Mouse (Mus musculus): ENCODE results near the gene Nup214.

Nup214 gene

GRCm38 (mm10) chr2:31974141-31974808, at the start of gene Nup214:
Gene Nup214, plus strand, starts transcription at chr2:31974436.
- DNase-seq: peak; percentile 99

- peak; percentile 95 for DNase-seq
Measured at GRCm38 (mm10) chr2:31924811-31925210, 49.4 kb upstream of the Nup214 start.

GRCm38 (mm10) chr2:31925936-31926335, 48.3 kb upstream of the Nup214 start:
- DNase-seq: peak in 1 of 2 experiments; percentile 46

- DNase-seq: no peak
Measured at GRCm38 (mm10) chr2:31929664-31930063, 44.6 kb upstream of the Nup214 start.

DNA sequence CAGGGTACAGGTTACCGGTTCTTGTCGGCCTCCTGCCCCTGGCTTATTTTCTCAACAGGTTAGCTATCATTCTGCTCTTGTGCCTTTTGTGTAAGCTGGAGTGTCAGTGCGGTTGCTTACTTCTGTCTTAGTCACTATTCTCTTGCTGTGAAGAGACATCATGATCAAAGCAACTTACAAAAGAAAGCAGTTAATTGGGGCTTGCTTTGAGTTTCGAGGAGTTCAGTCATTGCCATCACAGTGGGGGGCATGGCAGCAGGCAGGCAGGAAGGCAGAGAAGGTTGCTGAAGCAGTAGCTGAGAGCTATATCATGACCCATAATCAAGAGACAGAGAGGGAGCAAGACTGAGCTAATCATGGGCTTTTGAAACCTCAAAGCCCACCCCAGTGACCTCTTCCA, 39.7 kb upstream of the Nup214 start:
- DNase-seq: no peak

- no peak for DNase-seq
Measured at GRCm38 (mm10) chr2:31935054-31935453, 39.2 kb upstream of the Nup214 start.

GRCm38 (mm10) chr2:31938298-31938697, 35.9 kb upstream of the Nup214 start:
- no peak for DNase-seq

DNA sequence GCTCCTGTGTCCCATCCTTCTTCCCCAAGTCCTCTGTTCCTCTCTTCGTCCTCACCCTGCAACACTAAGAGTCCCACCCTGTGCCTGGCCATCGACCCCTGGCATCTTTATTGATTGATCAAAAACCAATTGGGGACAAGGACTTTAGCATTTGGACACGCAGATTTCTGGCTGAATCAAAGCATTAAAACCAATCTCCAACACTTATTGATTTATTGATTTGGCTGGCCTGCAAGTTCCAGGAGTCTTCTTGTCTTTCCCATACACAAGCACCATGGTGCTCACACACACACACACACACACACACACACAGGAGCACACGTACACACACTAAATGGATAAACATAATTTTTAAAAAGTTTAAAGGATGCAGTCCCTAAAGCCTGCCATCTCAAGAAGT, 31.2 kb upstream of the Nup214 start:
- no peak for DNase-seq

- no peak for DNase-seq
Measured at GRCm38 (mm10) chr2:31945580-31945979, 28.7 kb upstream of the Nup214 start.

GRCm38 (mm10) chr2:31948392-31948791, 25.8 kb upstream of the Nup214 start:
- DNase-seq: no peak

GRCm38 (mm10) chr2:31948801-31949200, 25.4 kb upstream of the Nup214 start:
- no peak for DNase-seq

GRCm38 (mm10) chr2:31950058-31950871, 24.0 kb upstream of the Nup214 start, which contains the start of gene Aif1l:
Gene Aif1l, plus strand, starts transcription at chr2:31950139.
- DNase-seq: peak; percentile 55 to 60

- no peak for DNase-seq
Measured at GRCm38 (mm10) chr2:31950966-31951365, 23.3 kb upstream of the Nup214 start.

DNA sequence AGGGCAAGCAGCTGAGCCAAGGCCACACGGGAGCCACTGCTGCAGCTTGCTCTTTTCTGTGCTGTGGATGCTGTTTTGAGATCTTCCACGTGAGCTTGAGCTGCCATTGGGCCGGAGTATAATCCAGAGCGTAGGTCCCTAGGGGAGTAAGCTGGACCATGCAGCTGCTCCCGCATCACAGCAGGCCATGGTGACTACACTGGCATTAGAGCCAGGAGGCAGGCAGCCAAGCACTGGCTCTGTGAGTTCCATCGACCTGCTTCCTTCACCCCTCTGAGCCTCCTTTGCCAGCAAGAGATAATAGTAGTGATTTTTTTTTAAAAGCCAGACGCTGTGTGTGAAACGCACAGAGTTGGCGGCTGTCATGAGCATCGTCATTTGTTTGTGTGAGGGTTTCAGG, 22.0 kb upstream of the Nup214 start:
- DNase-seq: no peak

DNA sequence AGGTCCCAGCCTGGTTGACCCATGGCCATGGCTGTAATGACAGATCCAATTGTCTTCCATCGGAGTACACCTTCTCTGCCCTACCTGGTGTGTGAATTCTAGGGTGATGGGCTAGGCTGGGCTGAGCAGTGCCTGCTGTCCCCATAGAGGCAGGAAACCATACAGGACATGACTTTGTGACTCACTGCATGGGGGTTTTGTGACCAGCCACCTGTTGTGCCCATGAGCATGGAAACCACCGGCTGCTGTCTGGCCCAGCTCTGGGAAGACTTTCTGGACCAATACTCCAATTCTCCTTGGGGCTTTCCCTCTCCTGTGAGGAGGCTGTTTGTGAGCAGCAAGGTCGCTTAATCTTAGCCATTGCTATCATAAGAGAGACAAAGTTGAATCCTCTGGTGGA, 21.5 kb upstream of the Nup214 start:
- DNase-seq: no peak

DNA sequence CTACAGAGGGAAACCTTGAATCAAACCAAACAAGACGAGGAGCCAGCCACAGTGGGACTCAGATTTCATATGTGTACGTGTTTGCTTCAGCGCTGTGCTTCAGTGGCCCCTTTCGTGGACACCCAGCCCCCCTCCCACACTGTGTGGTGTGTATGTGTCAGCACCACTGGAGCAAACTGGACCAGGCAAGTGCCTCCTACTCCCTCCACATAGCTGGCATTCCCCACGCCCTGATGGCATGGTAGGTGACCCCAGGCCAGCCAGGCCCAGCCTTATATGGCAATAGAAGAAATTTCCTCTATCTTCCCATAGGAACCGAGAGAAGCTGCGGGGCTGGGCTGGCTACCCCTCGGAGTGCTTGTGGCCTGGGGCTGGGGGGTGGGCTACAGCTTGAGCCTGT, 20.5 kb upstream of the Nup214 start:
- peak; percentile 53 to 65 for DNase-seq

GRCm38 (mm10) chr2:31954779-31955181, 19.5 kb upstream of the Nup214 start:
- DNase-seq: peak; percentile 66 to 81

- no peak for DNase-seq
Measured at GRCm38 (mm10) chr2:31955686-31956085, 18.6 kb upstream of the Nup214 start.

GRCm38 (mm10) chr2:31957211-31957610, 17.0 kb upstream of the Nup214 start:
- no peak for DNase-seq

DNA sequence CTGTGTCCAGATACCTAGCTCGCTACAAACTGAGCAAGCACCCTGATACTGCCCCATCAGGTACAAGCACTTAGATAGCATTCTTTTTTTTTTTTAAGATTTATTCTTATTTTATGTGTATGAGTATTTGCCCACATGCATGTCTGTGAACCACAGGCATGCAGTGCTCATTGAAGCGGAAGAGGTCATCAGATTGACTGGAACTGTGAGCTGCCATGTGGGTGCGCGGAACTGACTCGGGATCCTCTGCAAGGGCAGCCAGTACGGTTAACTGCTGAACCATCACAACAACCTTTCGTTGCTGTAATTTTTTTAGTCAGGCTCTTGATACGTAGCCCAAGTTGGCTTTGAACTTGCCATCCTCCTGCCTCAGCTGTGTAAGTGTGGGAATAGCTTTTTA, 13.2 kb upstream of the Nup214 start:
- peak in 1 of 2 experiments; percentile 36 for DNase-seq

DNA sequence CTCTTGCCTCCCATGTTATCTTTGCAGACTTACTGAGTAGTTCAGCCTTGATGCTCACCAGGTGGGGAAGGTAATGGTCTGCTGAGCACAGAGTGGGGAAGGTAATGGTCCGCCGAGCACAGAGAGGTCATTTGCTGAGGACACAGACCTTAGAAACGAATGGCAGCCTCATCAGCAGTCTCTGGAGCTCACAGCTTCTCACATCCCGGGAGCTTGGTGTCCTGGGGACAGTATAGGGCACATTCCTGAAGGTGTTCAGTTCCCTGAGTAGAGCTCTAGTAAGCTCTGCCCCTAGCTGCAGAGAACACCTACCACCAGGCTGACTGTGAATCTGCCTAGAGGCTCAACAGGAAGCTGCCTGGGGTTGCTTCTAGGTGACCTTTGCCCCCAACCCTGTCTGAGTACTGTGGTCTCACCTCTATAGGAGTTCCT, 12.4 kb upstream of the Nup214 start:
- peak; percentile 56 to 63 for DNase-seq

DNA sequence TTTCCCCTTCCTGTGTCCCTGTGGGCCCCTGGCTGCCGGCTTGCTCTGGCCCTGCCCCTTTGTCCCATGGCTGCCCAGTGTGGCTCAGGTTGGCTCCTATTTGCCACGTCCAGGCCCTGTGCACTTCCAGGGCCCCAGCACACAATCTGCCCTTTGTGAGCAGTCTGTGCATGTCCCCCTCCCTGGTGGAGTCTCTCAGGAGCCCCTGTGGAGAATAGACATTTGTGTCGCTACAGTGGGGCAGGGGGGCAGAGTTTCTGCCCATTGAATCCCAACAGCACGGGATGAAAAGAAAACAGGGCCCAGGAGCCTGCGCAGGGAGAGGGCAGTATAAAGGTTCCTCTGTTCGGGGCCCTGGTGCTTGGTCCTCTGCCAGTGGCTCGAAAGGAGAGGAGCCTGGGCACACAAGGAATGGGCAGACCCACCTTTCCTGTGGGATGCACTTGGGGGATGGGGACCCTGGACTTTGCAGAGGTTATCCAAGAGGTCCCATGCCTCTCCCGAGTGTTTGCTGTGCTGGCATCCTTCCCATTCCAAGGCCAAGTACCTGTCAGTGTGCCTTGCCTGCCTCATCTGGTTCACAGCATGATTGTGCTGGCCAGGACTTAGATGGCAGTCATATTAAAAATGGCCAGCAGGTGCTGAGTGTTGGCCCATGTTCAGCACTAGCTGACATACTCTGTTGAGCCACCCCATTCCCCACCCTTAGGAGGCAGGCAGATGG, 11.6 kb upstream of the Nup214 start:
- DNase-seq: peak; percentile 55 to 71

DNA sequence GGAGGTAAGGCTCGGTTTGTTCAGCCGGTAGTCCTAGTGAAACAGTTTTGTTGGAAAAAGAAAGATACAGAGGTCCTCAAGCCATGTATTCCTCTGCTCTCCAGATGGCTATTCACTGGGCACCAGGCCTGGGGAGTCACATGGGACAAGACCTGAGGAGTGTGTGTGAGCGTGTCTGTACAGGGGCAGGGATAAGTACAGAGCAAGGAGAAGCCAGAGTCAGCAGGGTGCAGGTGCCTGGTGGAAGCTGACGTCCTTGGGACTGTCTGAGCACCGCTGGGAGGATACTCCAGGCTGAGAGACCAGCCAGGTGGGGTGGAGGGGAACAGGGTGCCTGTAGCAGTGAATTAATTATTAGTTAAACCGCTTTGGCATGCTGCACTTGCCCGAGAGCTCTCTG, 10.7 kb upstream of the Nup214 start:
- DNase-seq: peak; percentile 81 to 87

DNA sequence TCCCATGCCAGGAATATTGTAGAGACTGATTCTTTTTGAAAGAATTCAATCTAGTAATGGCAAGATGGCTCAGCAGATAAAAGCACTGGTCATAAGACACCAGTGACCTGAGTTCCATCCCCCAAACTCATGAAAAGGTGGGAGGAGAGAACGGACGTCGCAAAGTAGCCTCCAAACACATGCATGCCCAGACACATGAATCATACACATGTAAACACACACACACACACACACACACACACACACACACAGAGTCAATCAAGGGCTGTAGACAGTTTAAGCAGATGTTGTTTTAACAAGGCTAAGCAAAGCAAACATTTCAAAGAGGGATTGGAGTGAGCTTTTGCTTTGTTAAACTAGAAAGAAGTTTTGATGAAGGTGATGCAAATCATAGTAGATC, 10.0 kb upstream of the Nup214 start:
- no peak for DNase-seq

Data from kidney, adult 8-10 months (tissue).